Mouse (Mus musculus) stomach, embryonic 16.5 days (tissue): ENCODE measurements around the gene Rfxank. TPM values are rescaled to one million over a fixed set of nuclear protein-coding genes. Genes with fewer than 3 reads are reported as not detected.

Source experiments
- ATAC-seq: fragments of 200-750 bp; cut with Nextera tagmentation; 2 replicates; pipeline ENCODE4 v1.8.0; 2017; ENCODE audit warnings: moderate number of reproducible peaks, moderate TSS enrichment; ENCODE audit not compliant: insufficient read depth, low FRiP score
- H3K27ac ChIP-seq: fragments of 300-500 bp; sonication (generic); 2 replicates; pipeline ENCODE4 v1.5.1; 2014; ENCODE audit warnings: low read length
- H3K27me3 ChIP-seq: fragments of 300-500 bp; sonication (generic); 2 replicates; pipeline ENCODE4 v1.6.1; 2014; ENCODE audit warnings: low read length, control low read depth, mixed read lengths; ENCODE audit not compliant: control insufficient read depth, insufficient read depth
- H3K36me3 ChIP-seq: fragments of 300-500 bp; sonication (generic); 2 replicates; pipeline ENCODE4 v1.6.1; 2014; ENCODE audit warnings: low read length; ENCODE audit not compliant: control insufficient read depth, insufficient read depth
- H3K4me1 ChIP-seq: fragments of 300-500 bp; sonication (generic); 2 replicates; pipeline ENCODE4 v1.6.1; 2014; ENCODE audit warnings: low read length, control low read depth, mixed read lengths; ENCODE audit not compliant: control insufficient read depth, insufficient read depth
- H3K4me2 ChIP-seq: fragments of 300-500 bp; sonication (generic); 2 replicates; pipeline ENCODE4 v1.6.1; 2014; ENCODE audit warnings: low read depth, low read length, mixed read lengths
- H3K4me3 ChIP-seq: fragments of 300-500 bp; sonication (generic); replicated peaks from 2 replicates; pipeline ENCODE4 v1.5.1; 2014; ENCODE audit warnings: mild to moderate bottlenecking, low read length
- H3K9ac ChIP-seq: fragments of 300-500 bp; sonication (generic); 2 replicates; pipeline ENCODE4 v1.6.1; 2014; ENCODE audit warnings: low read length
- H3K9me3 ChIP-seq: fragments of 300-500 bp; sonication (generic); replicated peaks from 2 replicates; pipeline ENCODE4 v1.6.1; 2016; ENCODE audit warnings: low read length, control low read depth; ENCODE audit not compliant: control insufficient read depth
- WGBS: fragments of 180-500 bp; shearing (Covaris S2); extraction: QIAGEN DNeasy Blood & Tissue Kit; methylation state at CpG from one replicate; pipeline ENCODE4 v1.1.7; 2014; 5-methylcytosine and 5-hydroxymethylcytosine counted together
- polyA plus RNA-seq: library from polyadenylated mRNA; unstranded; fragments of >200 nt; fragmentation: Nextera tagmentation; extraction: Ambion mirVana; gene quantifications from 2 replicates; pipeline ENCODE4 v1.2.1, GENCODE M21; 2015

The Rfxank gene
- polyA plus RNA-seq, 1 experiment from 2014 or later: 14.5 TPM

DNA sequence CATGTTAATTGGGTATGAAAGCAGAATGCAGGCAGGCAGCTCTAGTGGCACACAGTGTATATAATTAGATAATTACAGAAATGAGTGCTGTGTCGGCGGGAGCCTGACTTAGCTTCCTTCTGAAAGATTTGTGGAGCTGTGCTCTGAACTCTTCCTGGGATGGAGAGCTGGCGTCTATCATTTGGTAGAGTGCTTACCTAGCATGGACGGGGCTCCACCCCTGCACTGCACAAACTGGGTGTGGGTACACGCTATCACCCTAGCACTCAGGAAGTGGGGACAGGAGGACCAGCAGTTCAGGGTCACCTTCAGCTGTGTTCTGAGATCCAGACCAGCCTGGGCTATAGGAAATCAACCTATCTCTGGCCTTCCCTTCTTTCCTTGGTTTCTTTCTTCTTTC lies 34.4 kb upstream of the Rfxank start:
- WGBS: 75% methylated on average over 5 of the region's 5 CpGs
- ATAC-seq: no peak
- H3K9ac ChIP-seq: peak overlapping the region; percentile 94; the same call in 1 of the 2 replicates

DNA sequence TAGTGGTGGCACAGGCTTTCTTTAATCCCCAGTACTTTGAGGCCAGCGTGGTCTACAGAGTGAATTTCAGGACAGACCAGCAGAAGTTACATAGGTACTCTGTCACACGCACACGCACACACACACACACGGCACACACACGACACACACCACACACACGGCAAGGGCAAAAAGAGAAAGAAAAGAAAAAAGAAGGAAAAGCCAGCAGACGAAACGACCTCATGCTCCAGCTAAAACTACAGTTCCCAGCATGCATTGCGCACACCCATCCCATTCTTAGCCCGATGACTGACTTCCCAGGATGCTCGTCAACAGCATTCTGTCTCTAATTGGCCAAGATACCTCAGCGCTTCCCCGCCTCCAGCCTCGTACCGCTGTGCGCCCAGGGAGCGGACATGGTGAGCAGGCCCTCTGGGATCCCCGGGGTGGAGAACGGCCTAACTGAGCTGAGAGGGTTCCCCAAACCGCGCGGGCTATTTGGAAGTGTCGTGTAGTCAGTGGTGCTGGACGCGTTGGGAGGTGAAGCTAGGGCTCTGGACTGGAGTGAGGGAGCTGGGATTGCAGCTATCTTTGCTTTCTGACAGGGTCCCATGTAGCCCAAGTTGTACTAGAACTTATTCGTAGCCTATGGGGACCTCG lies 33.2 kb upstream of the Rfxank start, which contains the start of gene Tmem161a:
Tmem161a (plus strand) TSS at position 314 of the 639 bp plus-strand sequence.
- peaks cover 12% of the 10 kb centered on the region for H3K4me1 ChIP-seq
- peak; percentile 98 for ATAC-seq
- H3K9me3 ChIP-seq: no peaks in the 10 kb centered on the region
- H3K4me2 ChIP-seq: peak within 1 kb of the TSS; percentile 61
- H3K36me3 ChIP-seq: 0 out of 2 replicates have a peak, but pooled peaks cover under 1% of the 10 kb centered on the region
- H3K27ac ChIP-seq: peak within 1 kb of the TSS; percentile 52
- no peaks in the 10 kb centered on the region for H3K27me3 ChIP-seq
- H3K9ac ChIP-seq: peak within 1 kb of the TSS; percentile 94
- peak within 1 kb of the TSS; percentile 84 for H3K4me3 ChIP-seq
- 3% methylated on average over 27 of the region's 27 CpGs for WGBS

More for the DNA sequence above, 34.4 kb upstream of the Rfxank start:
- H3K4me3 ChIP-seq: peak overlapping the region; percentile 84; the same call in 1 of the 2 replicates
- no peaks in the 10 kb centered on the region for H3K9me3 ChIP-seq
- peaks cover 11% of the 10 kb centered on the region for H3K4me1 ChIP-seq
- H3K27me3 ChIP-seq: no peaks in the 10 kb centered on the region
- no peak overlapping the region for H3K27ac ChIP-seq
- H3K36me3 ChIP-seq: 0 out of 2 replicates have a peak, but pooled peaks cover 3% of the 10 kb centered on the region
- peak overlapping the region; percentile 61 for H3K4me2 ChIP-seq

GRCm38 (mm10) chr8:70171240-70171639 lies 32.3 kb upstream of the Rfxank start:
- 77% methylated on average over 7 of the region's 7 CpGs for WGBS
- no peaks in the 10 kb centered on the region for H3K9me3 ChIP-seq
- no peaks in the 10 kb centered on the region for H3K27me3 ChIP-seq
- no peak for ATAC-seq
- no peak overlapping the region for H3K4me3 ChIP-seq
- no peak overlapping the region for H3K4me2 ChIP-seq
- no peaks in the 10 kb centered on the region for H3K36me3 ChIP-seq
- peaks cover 18% of the 10 kb centered on the region for H3K4me1 ChIP-seq
- H3K9ac ChIP-seq: no peak overlapping the region
- H3K27ac ChIP-seq: no peak overlapping the region

DNA sequence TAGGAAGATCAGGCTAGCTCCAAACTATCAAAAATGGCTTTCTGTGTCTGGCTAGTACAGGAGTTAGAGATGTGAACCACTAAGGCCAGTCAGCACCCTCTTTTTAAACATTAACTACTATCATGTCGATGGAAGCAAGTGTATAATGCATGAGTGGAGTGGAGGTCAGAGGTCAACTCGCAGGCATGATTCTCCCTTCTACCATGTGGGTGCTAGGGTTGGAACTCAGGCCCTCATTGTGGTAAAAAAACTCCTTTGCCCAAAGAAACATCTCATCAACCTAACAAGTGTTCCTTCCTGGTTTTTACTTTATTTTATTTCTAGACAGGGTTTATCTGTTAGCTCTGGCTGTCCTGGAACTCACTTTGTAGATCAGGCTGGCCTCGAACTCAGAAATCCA lies 31.8 kb upstream of the Rfxank start:
- H3K4me2 ChIP-seq: no peak overlapping the region
- H3K27ac ChIP-seq: no peak overlapping the region
- H3K4me1 ChIP-seq: peaks cover 18% of the 10 kb centered on the region
- no peak for ATAC-seq
- WGBS: 69% methylated on average over 3 of the region's 3 CpGs
- no peak overlapping the region for H3K4me3 ChIP-seq
- no peaks in the 10 kb centered on the region for H3K9me3 ChIP-seq
- H3K9ac ChIP-seq: no peak overlapping the region
- no peaks in the 10 kb centered on the region for H3K36me3 ChIP-seq
- no peaks in the 10 kb centered on the region for H3K27me3 ChIP-seq

DNA sequence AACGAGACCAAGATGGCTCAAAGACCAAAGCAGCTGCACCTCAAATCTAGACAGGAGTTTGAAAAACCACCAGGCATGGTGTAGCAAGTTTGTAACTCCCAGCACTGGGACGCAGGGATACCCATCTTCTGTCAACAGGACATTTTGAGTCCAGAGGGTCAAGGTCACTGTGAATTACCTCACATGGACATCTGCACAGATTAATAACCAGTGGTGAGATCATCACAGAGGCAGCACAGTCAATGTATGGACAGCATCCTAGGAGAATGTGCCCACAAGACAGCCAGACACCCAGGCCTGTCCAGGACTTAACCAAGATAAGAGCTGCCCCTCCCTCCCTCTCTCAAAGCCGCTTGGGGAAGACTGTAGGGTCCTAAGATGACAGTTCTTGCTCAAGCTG lies 31.2 kb upstream of the Rfxank start:
- ATAC-seq: no peak
- Histone ChIP-seq H3K4me2 (no peak overlapping the region), H3K9ac (no peak overlapping the region), H3K27me3 (no peaks in the 10 kb centered on the region), H3K9me3 (no peaks in the 10 kb centered on the region), H3K4me1 (peaks cover 18% of the 10 kb centered on the region), H3K27ac (no peak overlapping the region), H3K4me3 (no peak overlapping the region), H3K36me3 (no peaks in the 10 kb centered on the region)
- 79% methylated on average over 3 of the region's 3 CpGs for WGBS

GRCm38 (mm10) chr8:70166504-70167110 lies 27.7 kb upstream of the Rfxank start:
- ATAC-seq: peak; percentile 82
- WGBS: 3% methylated on average over 21 of the region's 21 CpGs
- Histone ChIP-seq H3K9me3 (no peaks in the 10 kb centered on the region), H3K27ac (no peak overlapping the region), H3K9ac (peak overlapping the region; percentile 58), H3K4me3 (peak overlapping the region; percentile 28; the same call in 1 of the 2 replicates), H3K4me1 (peaks cover 7% of the 10 kb centered on the region; the same call in 1 of the 2 replicates), H3K4me2 (peak overlapping the region; percentile 52), H3K27me3 (no peaks in the 10 kb centered on the region; the same call in 1 of the 2 replicates), H3K36me3 (no peaks in the 10 kb centered on the region)

- H3K4me3 ChIP-seq: no peak overlapping the region
- 78% methylated on average over 3 of the region's 3 CpGs for WGBS
- no peaks in the 10 kb centered on the region for H3K36me3 ChIP-seq
- no peaks in the 10 kb centered on the region; the same call in 1 of the 2 replicates for H3K27me3 ChIP-seq
- H3K9ac ChIP-seq: no peak overlapping the region
- ATAC-seq: no peak
- H3K9me3 ChIP-seq: no peaks in the 10 kb centered on the region
- peaks cover 7% of the 10 kb centered on the region for H3K4me1 ChIP-seq
- no peak overlapping the region for H3K27ac ChIP-seq
- H3K4me2 ChIP-seq: no peak overlapping the region
Measured at GRCm38 (mm10) chr8:70163316-70163715, 24.4 kb upstream of the Rfxank start.

- no peaks in the 10 kb centered on the region for H3K9me3 ChIP-seq
- no peak overlapping the region for H3K27ac ChIP-seq
- H3K36me3 ChIP-seq: no peaks in the 10 kb centered on the region
- no peaks in the 10 kb centered on the region; the same call in 1 of the 2 replicates for H3K27me3 ChIP-seq
- WGBS: 59% methylated on average over 13 of the region's 13 CpGs
- H3K4me2 ChIP-seq: no peak overlapping the region
- H3K9ac ChIP-seq: no peak overlapping the region
- ATAC-seq: no peak
- H3K4me3 ChIP-seq: no peak overlapping the region
- H3K4me1 ChIP-seq: no peaks in the 10 kb centered on the region; the same call in 1 of the 2 replicates
Measured at GRCm38 (mm10) chr8:70160015-70160414, 21.1 kb upstream of the Rfxank start.

GRCm38 (mm10) chr8:70159211-70159610 lies 20.3 kb upstream of the Rfxank start:
- no peaks in the 10 kb centered on the region for H3K9me3 ChIP-seq
- 80% methylated on average over 4 of the region's 4 CpGs for WGBS
- no peak overlapping the region for H3K27ac ChIP-seq
- no peak overlapping the region for H3K9ac ChIP-seq
- no peak overlapping the region for H3K4me2 ChIP-seq
- no peak overlapping the region for H3K4me3 ChIP-seq
- no peak for ATAC-seq
- no peaks in the 10 kb centered on the region; the same call in 1 of the 2 replicates for H3K27me3 ChIP-seq
- no peaks in the 10 kb centered on the region; the same call in 1 of the 2 replicates for H3K4me1 ChIP-seq
- H3K36me3 ChIP-seq: no peaks in the 10 kb centered on the region
